Comparison of ENCODE assay signal across 7 mouse cellular contexts in the genomic region with DNA sequence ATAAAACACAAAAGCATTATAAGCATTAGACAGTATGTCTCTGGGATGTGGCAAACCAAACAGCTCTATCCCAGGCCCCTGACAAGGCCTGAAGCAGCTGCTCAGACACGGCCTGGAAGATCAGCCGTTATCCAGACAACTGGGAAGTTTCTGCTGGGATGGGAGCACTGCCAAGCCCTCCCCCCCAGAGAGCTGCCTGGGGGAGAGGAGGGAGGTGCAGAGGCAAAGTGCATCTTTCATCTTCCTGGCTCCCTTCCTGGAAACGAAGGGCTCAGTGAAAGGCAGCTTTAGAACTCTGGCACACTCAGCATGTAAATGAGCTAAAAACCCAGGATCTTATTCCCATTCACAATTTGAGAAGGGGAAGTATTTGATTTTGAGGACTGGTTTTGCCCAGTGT. TPM values are rescaled to one million over a fixed set of nuclear protein-coding genes. Genes with fewer than 3 reads are reported as not detected.
DNase-seq lines count a peak whose midpoint lies in the region; ATAC-seq and TF ChIP-seq lines count a peak whose summit lies in the region.

No protein-coding gene starts in this region.

- H3K4me3 ChIP-seq in heart, postnatal 0 days (ENCODE audit: low read depth, low read length): no peak overlapping the region
- H3K4me3 ChIP-seq in midbrain, embryonic 15.5 days: no peak overlapping the region

- no peaks in the 10 kb centered on the region for H3K9me3 ChIP-seq in heart, postnatal 0 days (replicated peaks; ENCODE audit: control insufficient read depth, low read length)
- no peaks in the 10 kb centered on the region for H3K9me3 ChIP-seq in midbrain, embryonic 15.5 days

- TF ChIP-seq EP300 in heart, postnatal 0 days (IDR thresholded peaks at IDR 0.05; ENCODE audit: low read depth): no peak

- no peaks in the 10 kb centered on the region for H3K27me3 ChIP-seq in heart, postnatal 0 days (ENCODE audit: control insufficient read depth, insufficient read depth, low read length)
- H3K27me3 ChIP-seq in midbrain, embryonic 15.5 days (replicated peaks): no peaks in the 10 kb centered on the region

- H3K36me3 ChIP-seq in heart, postnatal 0 days (replicated peaks; ENCODE audit: control insufficient read depth, insufficient read depth, low read length): peaks cover 55% of the 10 kb centered on the region
- peaks cover 26% of the 10 kb centered on the region for H3K36me3 ChIP-seq in midbrain, embryonic 15.5 days (replicated peaks)

- H3K27ac ChIP-seq in heart, postnatal 0 days (ENCODE audit: low read depth): peak overlapping the region; percentile 30; the same call in 1 of the 2 replicates
- H3K27ac ChIP-seq in midbrain, embryonic 15.5 days: peak overlapping the region; percentile 60

- 0 out of 2 replicates have a peak overlapping the region, but pooled peaks have one; percentile 5 for H3K9ac ChIP-seq in heart, postnatal 0 days (replicated peaks; ENCODE audit: low read depth, low read length)
- no peak overlapping the region for H3K9ac ChIP-seq in midbrain, embryonic 15.5 days

- ATAC-seq in heart, postnatal 0 days (ENCODE audit: insufficient read depth, low read depth): peak; percentile 30; the same call in 1 of the 2 replicates
- peak; percentile 53; the same call in 1 of the 2 replicates for ATAC-seq in midbrain, embryonic 15.5 days (replicated peaks)
- no peak for ATAC-seq in megakaryocyte progenitor cell, adult 5-6 weeks (replicated peaks; ENCODE audit: poor library complexity)

- H3K4me1 ChIP-seq in heart, postnatal 0 days (ENCODE audit: control insufficient read depth, insufficient read depth): peaks cover 21% of the 10 kb centered on the region
- peaks cover 26% of the 10 kb centered on the region for H3K4me1 ChIP-seq in midbrain, embryonic 15.5 days

- no peak for TF ChIP-seq CTCF in heart, postnatal 0 days (IDR thresholded peaks at IDR 0.05; ENCODE audit: low read depth)

- WGBS in heart, postnatal 0 days: 9% methylated on average over 3 of the region's 3 CpGs
- 35% methylated on average over 3 of the region's 3 CpGs for WGBS in midbrain, embryonic 15.5 days

- DNase-seq in ovary, adult 18-20 months (ENCODE audit: low spot score): peak; percentile 75
- no peak for DNase-seq in ovary, postnatal 10 days (ENCODE audit: low spot score)
- peak; percentile 68 to 72 for DNase-seq in cerebellum, postnatal 14 days
- peak; percentile 43 for DNase-seq in heart, postnatal 0 days (ENCODE audit: low spot score)
- peak; percentile 61 to 75 for DNase-seq in layer of hippocampus, adult 8-10 months (ENCODE audit: low spot score in 2 of 2)

- H3K4me2 ChIP-seq in heart, postnatal 0 days (ENCODE audit: low read depth, low read length): no peak overlapping the region
- no peak overlapping the region for H3K4me2 ChIP-seq in midbrain, embryonic 15.5 days

RNA-seq across cellular contexts. Expression of gene Mpg, which starts 9.3 kb away (rescaled TPM):
- 11.9 and 22.8 TPM in 2 replicates for total RNA-seq in heart, postnatal 0 days (2014; rRNA removed; ENCODE audit: low replicate concordance)
- 13.9 and 15.0 TPM in 2 replicates for polyA plus RNA-seq in heart, postnatal 0 days (2015; fragmentation: Nextera tagmentation; extraction: Ambion mirVana)
- 10 to 100 TPM; 14.7 to 19.6 (median 17.9) TPM for total RNA-seq in layer of hippocampus, adult 8-10 months (2022)
- polyA plus RNA-seq in midbrain, embryonic 15.5 days (2015; fragmentation: Nextera tagmentation; extraction: Ambion mirVana): 41.2 and 44.1 TPM in 2 replicates
- 5.4 and 7.1 TPM in 2 replicates for total RNA-seq in megakaryocyte progenitor cell, adult 5-6 weeks (2015)
- total RNA-seq in megakaryocyte progenitor cell, adult 5-6 weeks (2017): 5.3 and 7.8 TPM in 2 replicates

RNA-seq across cellular contexts. Expression of gene Rhbdf1, which starts 13.5 kb away (rescaled TPM):
- 68.9 and 69.2 TPM in 2 replicates for total RNA-seq in heart, postnatal 0 days (2014; rRNA removed; ENCODE audit: low replicate concordance)
- polyA plus RNA-seq in heart, postnatal 0 days (2015; fragmentation: Nextera tagmentation; extraction: Ambion mirVana): 21.9 and 25.2 TPM in 2 replicates
- total RNA-seq in layer of hippocampus, adult 8-10 months (2022): 10 to 100 TPM; 11.7 to 18.4 (median 15.0) TPM
- polyA plus RNA-seq in midbrain, embryonic 15.5 days (2015; fragmentation: Nextera tagmentation; extraction: Ambion mirVana): 21.3 and 23.8 TPM in 2 replicates
- total RNA-seq in megakaryocyte progenitor cell, adult 5-6 weeks (2015): 0.22 TPM in 1 of 2 replicates, not detected in the other
- 0.25 and 2.9 TPM in 2 replicates for total RNA-seq in megakaryocyte progenitor cell, adult 5-6 weeks (2017)

RNA-seq across cellular contexts. Expression of gene Snrnp25, which starts 30.4 kb away (rescaled TPM):
- total RNA-seq in heart, postnatal 0 days (2014; rRNA removed; ENCODE audit: low replicate concordance): 12.9 and 16.1 TPM in 2 replicates
- 27.1 and 28.0 TPM in 2 replicates for polyA plus RNA-seq in heart, postnatal 0 days (2015; fragmentation: Nextera tagmentation; extraction: Ambion mirVana)
- total RNA-seq in layer of hippocampus, adult 8-10 months (2022): 10 to 100 TPM; 19.9 to 23.6 (median 22.5) TPM
- polyA plus RNA-seq in midbrain, embryonic 15.5 days (2015; fragmentation: Nextera tagmentation; extraction: Ambion mirVana): 40.4 and 48.3 TPM in 2 replicates
- 56.5 and 60.4 TPM in 2 replicates for total RNA-seq in megakaryocyte progenitor cell, adult 5-6 weeks (2015)
- total RNA-seq in megakaryocyte progenitor cell, adult 5-6 weeks (2017): 70.3 and 82.6 TPM in 2 replicates

RNA-seq across cellular contexts. Expression of gene Nprl3, which starts 31.9 kb away (rescaled TPM):
- 26.4 and 64.1 TPM in 2 replicates for total RNA-seq in heart, postnatal 0 days (2014; rRNA removed; ENCODE audit: low replicate concordance)
- 29.9 and 30.4 TPM in 2 replicates for polyA plus RNA-seq in heart, postnatal 0 days (2015; fragmentation: Nextera tagmentation; extraction: Ambion mirVana)
- 10 to 100 TPM; 58.1 to 80.0 (median 63.5) TPM for total RNA-seq in layer of hippocampus, adult 8-10 months (2022)
- polyA plus RNA-seq in midbrain, embryonic 15.5 days (2015; fragmentation: Nextera tagmentation; extraction: Ambion mirVana): 46.4 and 48.4 TPM in 2 replicates
- total RNA-seq in megakaryocyte progenitor cell, adult 5-6 weeks (2015): 15.1 and 16.2 TPM in 2 replicates
- 14.4 and 17.2 TPM in 2 replicates for total RNA-seq in megakaryocyte progenitor cell, adult 5-6 weeks (2017)

RNA-seq across cellular contexts. Expression of gene Il9r, which starts 35.6 kb away (rescaled TPM):
- total RNA-seq in heart, postnatal 0 days (2014; rRNA removed; ENCODE audit: low replicate concordance): not detected in 2 replicates
- 0.03 and 0.14 TPM in 2 replicates for polyA plus RNA-seq in heart, postnatal 0 days (2015; fragmentation: Nextera tagmentation; extraction: Ambion mirVana)
- not detected for total RNA-seq in layer of hippocampus, adult 8-10 months (2022)
- polyA plus RNA-seq in midbrain, embryonic 15.5 days (2015; fragmentation: Nextera tagmentation; extraction: Ambion mirVana): not detected in 2 replicates
- total RNA-seq in megakaryocyte progenitor cell, adult 5-6 weeks (2015): 0.07 TPM in 1 of 2 replicates, not detected in the other
- total RNA-seq in megakaryocyte progenitor cell, adult 5-6 weeks (2017): 0.30 TPM in 1 of 2 replicates, not detected in the other
